Mouse (Mus musculus) left cerebral cortex, postnatal 10 days (tissue): ENCODE data around the gene Sox5. TPM values are rescaled to one million over a fixed set of nuclear protein-coding genes. Genes with fewer than 3 reads are reported as not detected.
A peak's percentile ranks its signal among the peaks of the same experiment; 100 is the strongest.

ENCODE experiments used
- DNase-seq, 2 experiments: peaks; one replicate each; pipeline ENCODE4 v3.0.0; 2021 to 2022; ENCODE audit warnings: low spot score in 2 of 2, mixed read lengths in 1 of 2; ENCODE audit errors: extremely low spot score in 1 of 2
- intact Hi-C: fragments of 180-260 bp; cut with DNase I; formaldehyde crosslinking; loops from one replicate; pipeline ENCODE4 v1.15.1; 2025
- total RNA-seq, 2 experiments: library from RNA; stranded (reverse); gene quantifications; 2 replicates each; pipeline ENCODE4 v1.2.3; 2021

Gene Sox5
- total RNA-seq, 2 experiments from 2014 or later, result 77.5 to 78.6 TPM

DNA sequence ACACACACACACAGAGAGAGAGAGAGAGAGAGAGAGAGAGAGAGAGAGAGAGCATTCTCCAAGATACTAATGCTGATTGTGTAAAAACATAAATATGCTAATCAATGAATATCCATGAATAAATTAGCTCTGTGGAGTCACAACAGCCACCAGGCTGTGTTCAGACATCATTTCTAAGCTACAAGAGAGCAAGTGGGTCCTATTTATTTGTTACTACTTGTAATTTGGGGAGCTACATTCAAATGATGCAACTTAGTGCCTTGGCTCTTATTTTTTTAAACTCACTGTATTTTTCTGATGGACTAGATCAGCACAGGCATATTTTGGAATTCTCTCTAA lies 877.1 kb downstream of the Sox5 start:
- intact Hi-C loops, result no loop called here
- no peak for DNase-seq

DNA sequence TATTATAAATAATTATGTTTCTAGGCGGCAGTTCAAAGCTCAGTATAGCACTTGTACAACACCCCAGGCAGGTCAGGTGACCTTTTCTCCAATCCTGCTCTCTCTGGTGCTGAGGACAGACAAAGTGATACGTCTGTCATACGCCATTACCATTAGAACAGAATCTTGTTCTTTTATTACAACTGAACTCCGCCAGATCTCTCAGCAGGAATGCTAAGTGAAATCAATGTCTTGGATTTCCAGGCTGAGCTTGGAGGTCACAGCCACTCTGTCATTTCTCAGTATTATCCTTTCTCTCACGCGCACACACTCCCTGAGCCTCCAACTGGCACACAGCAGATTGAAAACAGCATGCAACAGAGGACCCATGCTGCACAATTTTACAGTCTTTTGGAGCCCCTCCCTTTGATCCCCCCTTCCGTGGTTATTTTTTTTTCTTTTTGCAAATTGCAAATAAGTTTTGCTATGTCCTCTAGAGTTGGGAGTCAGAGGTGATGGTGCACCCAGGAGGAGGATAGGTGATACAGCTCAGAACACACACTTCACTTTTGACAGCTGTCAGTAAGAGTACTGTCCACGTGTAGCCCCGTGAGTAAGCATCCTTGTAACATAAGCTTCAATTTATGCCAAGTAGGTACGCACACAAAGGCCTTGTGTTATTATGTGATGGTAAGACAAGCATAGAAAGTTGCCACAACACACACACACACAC lies 877.6 kb downstream of the Sox5 start:
- intact Hi-C loops, result no loop called here
- no peak for DNase-seq

DNA sequence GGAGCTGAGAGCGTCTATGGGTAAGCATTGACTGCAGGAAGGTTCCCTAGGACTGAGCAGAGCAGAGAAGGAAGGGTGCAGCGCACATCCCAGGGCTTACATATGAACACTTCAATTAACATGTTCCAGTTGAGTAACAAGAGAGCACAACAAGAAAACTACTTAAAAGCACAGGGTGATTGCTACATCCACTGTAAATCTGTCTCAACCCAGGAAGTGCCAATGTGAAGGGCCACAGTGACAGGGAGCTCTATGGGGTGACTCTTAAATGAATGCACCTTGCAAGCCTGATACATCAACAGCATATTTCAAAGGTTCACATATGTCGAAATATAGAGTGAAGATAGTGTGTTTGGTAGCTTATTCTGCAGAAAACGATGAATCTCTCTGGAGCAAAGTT lies 880.9 kb downstream of the Sox5 start:
- intact Hi-C loops, result no loop called here
- DNase-seq, result no peak

DNA sequence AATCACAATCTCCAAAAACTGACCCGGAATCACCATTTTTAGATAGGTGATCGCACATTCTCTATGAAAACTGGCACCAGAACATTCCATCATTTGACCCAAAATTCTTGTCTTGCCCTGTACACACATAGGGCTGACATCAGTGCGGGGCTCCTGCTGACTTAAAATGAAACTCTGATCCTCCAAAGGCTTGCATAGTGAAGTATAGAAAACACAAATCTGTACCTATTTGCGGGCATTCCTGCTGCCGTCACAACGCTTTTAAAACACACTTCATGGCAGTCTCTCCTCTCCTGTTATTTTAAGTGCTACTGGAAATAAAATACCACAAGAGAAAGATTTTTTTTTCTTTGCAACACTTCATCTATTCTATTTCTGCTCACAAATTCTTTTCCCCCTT lies 886.7 kb downstream of the Sox5 start:
- intact Hi-C loops, result no loop called here
- DNase-seq, result no peak

DNA sequence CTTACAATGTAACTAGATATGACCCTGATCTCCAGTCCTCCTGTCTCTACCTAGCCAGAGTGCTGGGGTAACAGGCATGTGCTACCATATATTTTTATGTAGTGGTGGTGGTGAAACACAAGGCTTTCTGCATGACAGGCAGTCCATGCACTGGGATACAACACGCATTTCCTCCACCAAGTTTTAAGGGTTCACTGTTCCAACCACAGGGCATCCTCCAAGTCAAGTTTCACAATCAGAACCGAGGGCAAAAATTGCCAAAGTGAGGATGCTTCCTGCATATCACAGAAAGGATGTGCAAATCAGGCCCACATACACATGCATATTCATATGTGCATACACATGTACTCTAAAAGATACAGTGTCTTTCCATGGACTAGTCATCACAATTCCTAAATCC lies 888.9 kb downstream of the Sox5 start:
- DNase-seq, result no peak
- intact Hi-C loops, result no loop called here

DNA sequence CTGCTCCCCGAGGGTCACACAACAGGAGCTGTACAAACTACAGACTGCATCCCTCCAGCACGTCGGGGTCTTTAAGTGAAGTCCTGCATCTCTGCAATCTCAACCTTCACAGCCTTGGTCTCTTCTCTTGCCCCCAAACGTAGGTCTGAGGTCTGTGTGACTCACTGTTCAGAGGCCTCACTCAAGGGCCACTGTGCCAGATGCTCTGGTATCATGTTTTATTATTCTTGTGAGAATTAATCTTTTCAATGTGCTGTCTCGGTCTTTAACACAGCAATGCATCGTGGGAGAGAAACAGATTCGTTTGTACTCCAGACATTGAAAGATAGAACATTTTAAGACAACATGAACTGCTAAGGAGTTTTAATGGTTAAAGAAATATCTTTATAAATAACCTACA lies 893.2 kb downstream of the Sox5 start:
- intact Hi-C loops, result no loop called here
- no peak for DNase-seq

DNA sequence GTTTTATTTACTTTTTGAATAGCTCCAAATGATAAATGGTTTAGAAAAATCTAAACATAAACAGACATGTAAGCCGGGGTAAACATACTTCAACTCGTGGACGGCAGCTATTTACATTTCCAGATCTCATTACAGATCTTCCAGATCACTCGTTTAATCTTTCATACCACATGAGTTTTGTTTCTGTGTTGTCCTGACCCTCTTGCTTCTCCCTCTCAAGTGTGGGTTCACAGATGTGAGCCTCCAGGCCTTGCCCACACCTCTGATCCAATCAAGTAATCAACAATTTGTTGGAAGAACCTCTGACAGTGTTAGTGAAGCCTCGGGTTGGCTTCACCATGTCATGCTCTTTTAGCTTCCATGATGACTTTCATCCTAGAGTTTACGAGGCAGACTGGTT lies 903.3 kb downstream of the Sox5 start:
- intact Hi-C loops, result no loop called here
- DNase-seq, result no peak

DNA sequence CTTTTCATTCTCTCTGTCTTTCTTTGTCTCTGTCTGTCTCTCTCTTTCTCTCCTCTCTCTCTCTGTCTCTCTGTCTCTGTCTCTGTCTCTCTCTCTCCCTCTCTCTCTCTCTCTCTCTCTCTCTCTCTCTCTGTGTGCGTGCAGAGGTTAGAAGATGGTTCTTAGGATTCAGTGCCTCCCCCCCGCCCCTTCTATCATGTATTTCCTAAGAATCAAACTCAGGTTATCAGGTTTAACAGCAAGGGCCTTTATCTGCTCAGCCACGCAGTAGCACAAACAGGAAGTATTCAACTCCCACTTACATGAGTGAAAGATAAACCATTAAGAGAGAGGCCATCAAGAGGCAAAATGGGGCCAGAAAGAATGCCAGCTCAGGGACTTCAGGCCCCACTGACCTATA lies 913.0 kb downstream of the Sox5 start:
- DNase-seq, result no peak
- intact Hi-C loops, result loop anchor here (10.0 kb wide), 1 partner anchor 336 kb away; no protein-coding TSS in a partner anchor

DNA sequence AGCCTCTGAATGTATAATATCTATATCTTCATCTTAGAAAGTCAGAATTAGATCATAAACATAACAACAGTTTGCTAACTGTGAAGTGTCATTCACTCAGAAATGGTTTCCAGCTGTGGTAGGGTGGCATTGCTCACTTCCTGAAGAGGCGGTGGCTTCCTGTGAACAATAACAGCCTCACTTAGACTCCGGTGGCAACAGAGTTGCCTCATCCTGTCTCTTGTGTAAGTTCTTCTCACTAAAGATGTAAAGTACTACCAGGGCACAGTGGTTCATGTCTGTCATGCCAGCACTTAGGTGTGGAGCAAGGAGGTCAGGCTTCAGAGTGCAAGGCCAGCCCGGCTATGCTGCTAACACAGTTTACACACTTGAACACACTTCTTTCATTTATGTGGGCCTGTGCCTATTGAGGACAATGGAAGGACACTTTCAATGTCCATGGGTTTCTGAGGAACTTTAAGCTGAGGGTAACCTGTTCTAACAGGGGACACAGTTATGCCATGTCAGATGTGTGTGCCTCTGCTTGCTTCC lies 913.6 kb downstream of the Sox5 start:
- intact Hi-C loops, result loop anchor here (10.0 kb wide), 1 partner anchor 337 kb away; no protein-coding TSS in a partner anchor
- DNase-seq, result no peak

DNA sequence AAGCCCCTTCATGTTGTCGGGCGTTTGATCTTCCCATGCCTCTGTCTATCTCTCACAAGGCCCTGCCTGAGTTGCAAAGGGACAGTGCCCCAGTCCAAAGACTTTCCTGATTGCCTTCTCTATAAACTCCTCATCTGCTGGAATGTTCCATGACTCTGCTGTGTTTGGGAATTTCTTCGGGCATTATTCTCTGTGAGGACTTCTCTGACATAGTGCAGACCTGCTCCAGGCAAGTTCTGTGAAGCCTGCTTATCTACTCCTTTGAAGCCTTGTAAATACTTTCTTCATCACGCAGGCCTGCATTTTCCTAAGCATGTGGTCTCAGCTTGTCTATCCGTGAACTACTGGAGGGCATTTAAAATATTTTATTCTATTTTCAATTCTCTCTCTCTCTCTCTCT lies 914.7 kb downstream of the Sox5 start:
- intact Hi-C loops, result loop anchor here (10.0 kb wide), 1 partner anchor 338 kb away; no protein-coding TSS in a partner anchor
- DNase-seq, result no peak

DNA sequence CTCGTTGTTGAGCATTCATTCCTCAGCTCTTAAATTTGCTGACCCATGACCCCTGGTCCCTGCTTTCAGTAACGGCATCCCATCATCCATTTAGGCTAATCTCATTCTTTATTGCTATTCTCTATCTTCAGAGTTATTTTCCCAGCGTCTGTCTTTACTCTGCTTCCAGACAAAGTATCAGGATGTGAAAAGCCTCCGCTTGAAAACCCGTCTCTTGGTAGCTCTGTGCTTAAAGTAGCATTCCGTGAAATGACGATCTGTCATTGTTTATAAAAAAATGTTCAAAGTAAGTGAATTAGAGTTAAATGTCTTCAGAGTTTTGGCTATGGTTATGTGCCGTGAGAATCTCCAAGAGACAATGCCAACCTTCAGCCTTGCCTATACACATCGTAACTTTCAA lies 915.2 kb downstream of the Sox5 start:
- DNase-seq, result no peak
- intact Hi-C loops, result loop anchor here (10.0 kb wide), 1 partner anchor 338 kb away; no protein-coding TSS in a partner anchor

DNA sequence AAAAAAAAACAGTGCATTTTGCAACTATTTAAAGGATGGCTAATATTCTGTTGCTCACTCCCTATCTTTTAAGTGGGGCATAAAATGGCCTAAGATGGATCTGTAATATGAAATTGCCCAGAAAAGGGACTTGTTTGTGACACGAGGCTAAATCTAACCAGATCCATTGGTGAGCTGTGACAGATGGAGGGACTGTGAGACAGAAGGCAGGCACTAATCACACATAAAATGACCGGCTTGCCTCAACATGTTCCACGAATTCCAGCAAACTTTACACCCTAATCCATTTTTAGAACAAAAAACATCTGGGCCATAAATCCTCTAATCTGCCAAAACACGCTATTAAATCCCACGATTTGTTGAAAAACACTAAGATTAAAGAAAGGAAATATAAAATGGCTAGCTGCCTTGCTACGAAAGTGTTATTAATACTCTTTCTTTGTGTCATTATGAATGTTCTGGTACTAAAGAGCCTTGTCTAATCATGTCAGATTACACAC lies 919.1 kb downstream of the Sox5 start:
- intact Hi-C loops, result loop anchor here (10.0 kb wide), 1 partner anchor 342 kb away; no protein-coding TSS in a partner anchor
- no peak for DNase-seq

DNA sequence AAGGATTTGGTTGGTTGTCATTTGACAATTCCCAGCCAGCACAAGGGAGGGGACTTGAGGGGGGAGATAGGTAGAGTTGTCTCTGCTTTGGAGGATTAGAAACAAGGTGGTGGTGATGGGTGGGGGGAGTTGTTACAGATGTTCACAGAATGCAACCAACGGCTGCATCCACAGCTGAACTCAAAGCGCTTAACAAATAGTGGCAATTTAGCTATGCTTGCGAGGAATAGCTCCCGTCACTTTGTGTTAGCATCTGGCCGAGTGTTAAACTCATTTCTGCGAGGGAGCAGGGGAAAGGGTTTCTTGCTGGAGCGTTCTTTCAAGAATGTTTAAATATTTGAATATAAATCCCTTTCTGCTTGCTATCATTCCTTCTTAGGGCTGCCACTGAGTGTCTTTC lies 921.7 kb downstream of the Sox5 start:
- no peak for DNase-seq
- intact Hi-C loops, result loop anchor here (10.0 kb wide), 1 partner anchor 345 kb away; no protein-coding TSS in a partner anchor

DNA sequence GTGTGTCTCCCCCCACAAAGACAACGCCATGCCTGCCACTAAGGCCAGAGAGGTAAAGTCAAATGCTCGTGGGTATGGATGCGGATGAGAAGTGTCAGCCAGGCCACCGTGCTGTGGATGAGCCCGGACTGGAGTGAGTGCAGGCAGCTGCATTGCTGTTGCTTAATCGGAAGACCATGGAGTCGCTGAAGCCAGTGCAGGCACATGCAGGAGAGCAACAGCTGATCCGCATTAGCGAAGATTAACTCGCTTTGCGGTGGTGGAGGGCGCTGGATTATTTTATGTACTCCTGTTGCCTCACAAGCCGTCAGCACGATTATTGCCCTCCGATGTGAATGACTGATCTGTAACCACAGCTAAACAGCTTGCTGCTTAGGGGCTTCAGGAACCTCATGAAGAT lies 922.2 kb downstream of the Sox5 start:
- intact Hi-C loops, result no loop called here
- DNase-seq, result no peak

DNA sequence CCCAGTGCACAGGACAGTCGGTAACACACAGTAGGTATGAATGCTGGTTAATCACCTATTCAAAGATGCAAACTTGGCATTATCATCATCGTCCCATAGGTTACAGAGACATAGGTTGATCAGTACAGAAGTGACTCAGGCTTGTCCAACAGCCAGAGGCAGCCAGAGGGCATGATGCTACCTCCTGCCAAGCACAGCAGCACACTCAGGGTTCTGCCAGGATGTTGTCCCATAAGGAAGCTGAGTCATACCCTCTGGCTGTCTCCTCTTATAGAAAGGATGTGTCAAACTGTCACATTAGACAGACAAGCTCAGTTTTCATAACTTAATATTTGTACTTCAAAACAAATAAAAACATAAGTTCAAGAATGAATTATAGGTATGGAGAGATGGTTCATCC lies 923.2 kb downstream of the Sox5 start:
- DNase-seq, result no peak
- intact Hi-C loops, result no loop called here

DNA sequence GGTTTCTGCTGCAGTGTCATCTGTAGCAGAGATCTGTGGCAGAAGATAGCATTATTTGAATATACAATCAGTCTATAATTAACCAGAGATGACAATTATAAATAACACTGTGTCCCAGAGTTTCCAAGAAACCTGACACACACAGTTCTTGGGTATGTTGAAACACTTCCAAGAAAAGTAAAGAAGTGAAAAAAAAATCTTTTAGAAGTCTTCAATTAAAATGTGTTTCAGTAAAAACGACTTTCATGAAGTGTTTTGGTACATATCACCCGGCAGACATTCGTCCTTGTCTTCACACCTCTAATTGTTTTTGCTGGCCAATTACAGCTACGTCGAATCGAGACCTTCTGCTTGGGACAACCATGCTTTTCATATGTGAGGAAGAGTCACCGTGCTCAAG lies 924.4 kb downstream of the Sox5 start:
- intact Hi-C loops, result no loop called here
- DNase-seq, result no peak

DNA sequence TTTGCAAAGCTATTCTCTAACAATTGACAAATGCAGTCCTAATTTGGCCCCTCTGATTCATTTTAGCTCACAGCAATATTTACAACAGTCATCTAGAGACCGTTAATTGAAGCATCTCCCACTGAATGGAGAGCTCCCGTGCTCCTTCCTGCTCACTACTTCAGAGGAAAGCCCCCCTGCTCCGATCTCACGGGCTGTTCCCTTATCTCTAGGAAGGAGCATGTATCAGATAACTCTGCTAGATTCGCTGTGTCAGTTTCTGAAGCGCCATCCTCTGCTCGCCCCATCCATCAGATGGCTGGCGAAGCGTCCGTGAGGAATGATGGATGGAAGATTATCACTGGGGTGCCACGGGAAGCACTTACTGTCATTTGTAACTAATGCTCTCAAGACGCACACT lies 926.4 kb downstream of the Sox5 start:
- no peak for DNase-seq
- intact Hi-C loops, result no loop called here

DNA sequence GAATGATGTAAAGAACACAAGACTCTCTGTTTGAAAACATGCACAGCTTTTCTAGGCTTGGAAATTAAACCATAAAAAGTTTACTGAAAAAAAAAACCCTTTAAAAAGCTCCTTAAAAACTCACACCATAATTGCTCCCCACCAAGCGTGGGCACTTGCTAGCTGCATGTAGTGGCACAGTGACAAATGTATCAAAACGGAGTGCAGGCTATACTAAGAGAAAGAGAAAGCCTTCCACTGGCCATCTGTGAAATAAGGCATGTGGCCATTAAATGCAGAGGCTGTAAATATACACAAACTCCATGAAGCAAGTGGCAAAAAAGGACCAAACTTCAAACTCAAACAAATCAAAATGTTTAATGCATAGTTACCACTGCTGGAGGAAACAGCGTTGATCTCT lies 927.7 kb downstream of the Sox5 start:
- DNase-seq, result peak in 1 of 2 experiments; percentile 55
- intact Hi-C loops, result no loop called here

DNA sequence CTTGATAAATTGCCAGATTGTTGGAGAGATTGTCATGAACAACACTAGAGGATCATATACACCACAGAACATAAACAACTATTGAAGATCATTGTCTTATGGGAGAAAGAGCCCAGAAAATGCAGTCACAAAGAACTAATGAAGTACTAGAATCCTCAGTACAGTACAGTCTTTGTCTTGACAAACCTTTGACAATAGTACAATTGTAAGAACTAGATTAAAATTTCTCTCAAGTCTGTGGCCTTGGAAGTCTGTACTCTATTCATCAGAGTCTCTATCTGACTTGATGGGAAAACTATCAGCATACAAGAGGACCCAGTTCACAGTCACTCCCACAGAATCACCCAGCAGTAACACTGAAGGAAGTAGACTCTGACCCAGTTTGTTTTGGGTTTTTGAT lies 936.0 kb downstream of the Sox5 start:
- no peak for DNase-seq
- intact Hi-C loops, result no loop called here

DNA sequence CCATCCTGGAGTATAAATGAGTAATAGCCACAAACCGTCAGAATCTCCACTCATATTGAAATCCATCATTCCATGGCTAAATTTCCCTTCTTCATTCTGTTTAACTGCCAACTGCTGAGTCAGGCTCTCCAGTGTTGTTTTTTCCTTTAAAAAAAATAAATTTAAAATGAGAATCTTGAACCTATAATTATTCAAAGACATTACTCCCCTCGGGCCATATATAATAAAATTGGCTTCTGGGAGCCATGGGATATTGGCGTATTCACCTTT lies 937.1 kb downstream of the Sox5 start:
- intact Hi-C loops, result no loop called here
- no peak for DNase-seq
